Mouse (Mus musculus) myocyte (in vitro differentiated cells): ENCODE measurements around the gene Gpr180. TPM values are rescaled to one million over a fixed set of nuclear protein-coding genes. Genes with fewer than 3 reads are reported as not detected.
"Not testable (repeated sequence)": the region's sequence is repeated elsewhere in the genome, so short reads cannot be mapped to it uniquely, and the experiment has no call there.

ENCODE experiments used
- H3K27me3 ChIP-seq: one replicate; pipeline ENCODE4 v1.6.1; 2011; ENCODE audit not compliant: control insufficient read depth, insufficient read depth, insufficient read length
- H3K36me3 ChIP-seq: one replicate; pipeline ENCODE4 v1.6.1; 2011; ENCODE audit not compliant: control insufficient read depth, insufficient read depth
- H3K4me2 ChIP-seq: one replicate; pipeline ENCODE4 v1.6.1; 2011; ENCODE audit warnings: low read depth, control low read depth
- H3K4me3 ChIP-seq: one replicate; pipeline ENCODE4 v1.5.1; 2011; ENCODE audit warnings: mild to moderate bottlenecking, control low read depth, moderate library complexity
- H3K79me2 ChIP-seq: one replicate; pipeline ENCODE4 v1.6.1; 2011; ENCODE audit not compliant: control insufficient read depth, insufficient read depth
- H3ac ChIP-seq: one replicate; pipeline ENCODE4 v1.6.1; 2011; ENCODE audit not compliant: control insufficient read depth, insufficient read length
- CEBPB ChIP-seq: IDR thresholded peaks from 2 replicates; pipeline ENCODE4 v1.6.1; 2011; ENCODE audit warnings: mild to moderate bottlenecking, moderate library complexity; ENCODE audit not compliant: poor library complexity, insufficient read depth, severe bottlenecking
- E2F4 ChIP-seq: IDR thresholded peaks from one replicate; pipeline ENCODE4 v1.6.1; 2011; ENCODE audit warnings: mild to moderate bottlenecking, control low read depth, moderate library complexity; ENCODE audit not compliant: insufficient read depth
- MAX ChIP-seq: IDR thresholded peaks from one replicate; pipeline ENCODE4 v1.6.1; 2011; ENCODE audit warnings: low read depth, mild to moderate bottlenecking, control low read depth
- MYOD1 ChIP-seq, 3 experiments: IDR thresholded peaks; one replicate each; pipeline ENCODE4 v1.6.1; 2011; ENCODE audit warnings: control low read depth in 2 of 3, low read depth in 2 of 3, mild to moderate bottlenecking in 2 of 3, moderate library complexity in 1 of 3; ENCODE audit not compliant: insufficient read length in 2 of 3, control insufficient read depth in 1 of 3
- MYOG ChIP-seq, 3 experiments: IDR thresholded peaks; one replicate each; pipeline ENCODE4 v1.6.1; 2011; ENCODE audit warnings: control low read depth in 2 of 3, low read depth in 2 of 3, mild to moderate bottlenecking in 2 of 3; ENCODE audit not compliant: insufficient read length in 2 of 3, control insufficient read depth in 1 of 3, insufficient read depth in 1 of 3
- POLR2A ChIP-seq: IDR thresholded peaks from one replicate; pipeline ENCODE4 v1.6.1; 2011; ENCODE audit warnings: low read depth, mild to moderate bottlenecking, control low read depth, moderate library complexity; ENCODE audit not compliant: insufficient read length
- POLR2AphosphoS2 ChIP-seq: IDR thresholded peaks from one replicate; pipeline ENCODE4 v1.6.1; 2011; ENCODE audit warnings: low read depth, control low read depth; ENCODE audit not compliant: insufficient read length
- REST ChIP-seq: IDR thresholded peaks from one replicate; pipeline ENCODE4 v1.6.1; 2011; ENCODE audit warnings: mild to moderate bottlenecking, control low read depth, moderate library complexity; ENCODE audit not compliant: insufficient read depth, insufficient read length
- SRF ChIP-seq: IDR thresholded peaks from one replicate; pipeline ENCODE4 v1.6.1; 2011; ENCODE audit warnings: low read depth; ENCODE audit not compliant: control insufficient read depth, insufficient read length
- TCF12 ChIP-seq: IDR thresholded peaks from one replicate; pipeline ENCODE4 v1.6.1; 2011; ENCODE audit warnings: mild to moderate bottlenecking, control low read depth; ENCODE audit not compliant: poor library complexity, insufficient read depth, severe bottlenecking
- TCF3 ChIP-seq: IDR thresholded peaks from one replicate; pipeline ENCODE4 v1.6.1; 2011; ENCODE audit warnings: low read depth, control low read depth; ENCODE audit not compliant: insufficient read length
- USF1 ChIP-seq: IDR thresholded peaks from one replicate; pipeline ENCODE4 v1.6.1; 2011; ENCODE audit warnings: low read depth, mild to moderate bottlenecking, control low read depth, moderate library complexity
- polyA plus RNA-seq: library from polyadenylated mRNA; unstranded; fragments of >200 nt; fragmentation: generic; extraction: Trizol; gene quantifications from one replicate; pipeline ENCODE4 v1.2.1, GENCODE M21; 2012; ENCODE audit warnings: missing spikeins

Gene Gpr180
- polyA plus RNA-seq, 1 experiment = 15.8 TPM

GRCm38 (mm10) chr14:118151651-118152293, 14.8 kb downstream of the Gpr180 start:
- Histone ChIP-seq H3ac (no peak overlapping the region), H3K27me3 (no peaks in the 10 kb centered on the region), H3K79me2 (no peaks in the 10 kb centered on the region), H3K4me2 (no peak overlapping the region), H3K4me3 (no peak overlapping the region), H3K36me3 (no peaks in the 10 kb centered on the region)
- TF ChIP-seq MYOD1 (IDR thresholded peaks at IDR 0.05; ENCODE audit: control insufficient read depth in 1 of 3, insufficient read length in 2 of 3, low read depth in 2 of 3) = no peak
- TF ChIP-seq TCF3 = no peak
- TF ChIP-seq SRF = no peak
- TF ChIP-seq CEBPB = no peak
- no peak for TF ChIP-seq POLR2A
- TF ChIP-seq USF1 = no peak
- no peak for TF ChIP-seq E2F4
- no peak for TF ChIP-seq MAX
- no peak for TF ChIP-seq TCF12
- TF ChIP-seq MYOG (IDR thresholded peaks at IDR 0.05; ENCODE audit: control insufficient read depth in 1 of 3, insufficient read depth in 1 of 3, insufficient read length in 2 of 3, low read depth in 2 of 3) = no peak
- no peak for TF ChIP-seq POLR2AphosphoS2
- no peak for TF ChIP-seq REST

DNA sequence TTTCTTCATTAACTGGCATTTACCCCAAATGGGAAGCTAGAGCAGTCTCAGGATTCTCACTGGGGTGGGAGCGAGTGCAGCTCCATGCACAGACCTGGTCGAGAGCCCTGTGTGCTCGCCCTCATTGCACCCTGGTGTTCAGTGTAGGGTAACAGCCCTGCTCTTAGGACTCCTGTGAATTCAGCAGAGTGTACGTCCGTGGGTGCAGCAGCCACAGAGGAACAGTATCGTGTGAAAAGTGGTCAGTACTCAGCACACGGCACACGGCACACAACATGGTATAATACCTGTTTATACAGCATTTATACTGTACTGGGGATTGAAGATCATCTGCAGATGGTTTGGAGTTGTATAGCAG, 15.3 kb downstream of the Gpr180 start:
- H3K4me2 ChIP-seq = no peak overlapping the region
- no peak overlapping the region for H3ac ChIP-seq
- H3K4me3 ChIP-seq = no peak overlapping the region
- no peaks in the 10 kb centered on the region for H3K27me3 ChIP-seq
- TF ChIP-seq SRF (no peak), POLR2A (no peak), TCF3 (no peak), TCF12 (no peak), USF1 (no peak), MYOG (IDR thresholded peaks at IDR 0.05; ENCODE audit: control insufficient read depth in 1 of 3, insufficient read depth in 1 of 3, insufficient read length in 2 of 3, low read depth in 2 of 3) (no peak), CEBPB (no peak), POLR2AphosphoS2 (no peak), REST (no peak), MYOD1 (IDR thresholded peaks at IDR 0.05; ENCODE audit: control insufficient read depth in 1 of 3, insufficient read length in 2 of 3, low read depth in 2 of 3) (no peak), E2F4 (no peak), MAX (no peak)
- no peaks in the 10 kb centered on the region for H3K79me2 ChIP-seq
- H3K36me3 ChIP-seq = no peaks in the 10 kb centered on the region

GRCm38 (mm10) chr14:118156056-118156455, 19.1 kb downstream of the Gpr180 start:
- not testable (repeated sequence) for H3K27me3 ChIP-seq, H3ac ChIP-seq, H3K79me2 ChIP-seq, H3K36me3 ChIP-seq, H3K4me3 ChIP-seq, H3K4me2 ChIP-seq

DNA sequence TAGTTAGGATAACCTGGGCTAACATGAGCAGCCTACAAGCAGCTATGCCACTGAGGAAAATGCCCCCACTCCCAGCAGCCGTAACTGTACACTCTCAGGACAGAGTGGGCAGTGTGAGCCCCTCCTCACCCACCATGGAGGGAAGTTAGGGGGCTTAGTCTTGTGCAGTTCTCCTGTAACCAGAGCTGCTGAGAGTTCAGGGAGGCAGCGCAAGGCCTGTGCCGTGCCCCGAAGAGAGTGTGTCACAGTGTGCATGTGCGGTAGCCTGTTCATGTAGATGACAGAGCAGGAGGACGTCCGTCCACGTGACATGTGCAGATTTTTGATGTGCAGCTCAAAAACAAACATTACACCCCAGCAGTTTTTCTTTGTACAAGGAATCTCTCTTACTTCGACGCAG, 19.8 kb downstream of the Gpr180 start:
- no peak overlapping the region for H3K4me2 ChIP-seq
- H3K36me3 ChIP-seq = peaks cover 5% of the 10 kb centered on the region
- no peaks in the 10 kb centered on the region for H3K79me2 ChIP-seq
- H3ac ChIP-seq = no peak overlapping the region
- TF ChIP-seq USF1 (no peak), CEBPB (no peak), POLR2AphosphoS2 (no peak), REST (no peak), MYOD1 (IDR thresholded peaks at IDR 0.05; ENCODE audit: control insufficient read depth in 1 of 3, insufficient read length in 2 of 3, low read depth in 2 of 3) (no peak), TCF3 (no peak), MAX (no peak), SRF (no peak)
- no peak overlapping the region for H3K4me3 ChIP-seq
- no peaks in the 10 kb centered on the region for H3K27me3 ChIP-seq

- Histone ChIP-seq H3K4me2 (no peak overlapping the region), H3K27me3 (no peaks in the 10 kb centered on the region), H3ac (no peak overlapping the region), H3K4me3 (no peak overlapping the region), H3K79me2 (no peaks in the 10 kb centered on the region), H3K36me3 (peaks cover 9% of the 10 kb centered on the region)
- no peak for TF ChIP-seq REST
- TF ChIP-seq TCF3 = no peak
- TF ChIP-seq MYOG (IDR thresholded peaks at IDR 0.05; ENCODE audit: control insufficient read depth in 1 of 3, insufficient read depth in 1 of 3, insufficient read length in 2 of 3, low read depth in 2 of 3) = no peak
- TF ChIP-seq SRF = no peak
- TF ChIP-seq USF1 = no peak
- no peak for TF ChIP-seq MAX
- no peak for TF ChIP-seq CEBPB
- TF ChIP-seq POLR2A = no peak
Observed at GRCm38 (mm10) chr14:118157146-118157545, 20.2 kb downstream of the Gpr180 start.
